14 mouse cellular contexts compared by ENCODE assay signal in genomic region chr5:134671335-134672197, GRCm38 (mm10). TPM values are rescaled to one million over a fixed set of nuclear protein-coding genes. Genes with fewer than 3 reads are reported as not detected.
DNase-seq lines count a peak whose midpoint lies in the region; ATAC-seq lines count a peak whose summit lies in the region.
"Had no signal": no experiment of that assay in that cellular context is flagged by ENCODE, and none has a peak within 500 bp of the region (broad histone marks: within the 10 kb centered on the region; RNA-seq: fewer than 3 reads in every experiment).

No protein-coding gene starts in this region.

- ATAC-seq in lung, embryonic 15.5 days (ENCODE audit: borderline replicate concordance, extremely low read depth, low FRiP score, low TSS enrichment) = no peak
- ATAC-seq in neural tube, embryonic 14.5 days (ENCODE audit: low read depth) = peak; percentile 45; the same call in 1 of the 2 replicates

- WGBS in lung, embryonic 15.5 days = 61% methylated on average over 17 of the region's 17 CpGs
- WGBS in neural tube, embryonic 14.5 days = 24% methylated on average over 17 of the region's 17 CpGs

- peak overlapping the region; percentile 25 for H3K27ac ChIP-seq in lung, embryonic 15.5 days
- peak overlapping the region; percentile 75 for H3K27ac ChIP-seq in neural tube, embryonic 14.5 days (ENCODE audit: low read depth, low read length)
- H3K27ac ChIP-seq: embryonic facial prominence, embryonic 12.5 days; kidney, postnatal 0 days; liver, embryonic 15.5 days had no signal

- no peak overlapping the region for H3K4me2 ChIP-seq in lung, embryonic 15.5 days
- no peak overlapping the region for H3K4me2 ChIP-seq in neural tube, embryonic 14.5 days (ENCODE audit: low read depth, low read length)
- H3K4me2 ChIP-seq: embryonic facial prominence, embryonic 12.5 days; liver, embryonic 15.5 days had no signal

- peaks cover 18% of the 10 kb centered on the region for H3K4me1 ChIP-seq in lung, embryonic 15.5 days
- peaks cover 21% of the 10 kb centered on the region for H3K4me1 ChIP-seq in neural tube, embryonic 14.5 days (ENCODE audit: control insufficient read depth, insufficient read depth, low read length)

- H3K9me3 ChIP-seq in lung, embryonic 15.5 days = no peaks in the 10 kb centered on the region
- H3K9me3 ChIP-seq in neural tube, embryonic 14.5 days (ENCODE audit: control insufficient read depth, low read length) = no peaks in the 10 kb centered on the region
- H3K9me3 ChIP-seq: embryonic facial prominence, embryonic 12.5 days; liver, embryonic 15.5 days had no signal

- peaks cover 18% of the 10 kb centered on the region for H3K36me3 ChIP-seq in lung, embryonic 15.5 days
- peaks cover 36% of the 10 kb centered on the region for H3K36me3 ChIP-seq in neural tube, embryonic 14.5 days (ENCODE audit: control insufficient read depth, insufficient read depth, low read length)
- H3K36me3 ChIP-seq: liver, embryonic 15.5 days had no signal

- no peak overlapping the region for H3K4me3 ChIP-seq in lung, embryonic 15.5 days
- no peak overlapping the region for H3K4me3 ChIP-seq in neural tube, embryonic 14.5 days (ENCODE audit: low read depth, low read length)
- H3K4me3 ChIP-seq: embryonic facial prominence, embryonic 12.5 days; liver, embryonic 15.5 days had no signal

- H3K9ac ChIP-seq in lung, embryonic 15.5 days = no peak overlapping the region
- no peak overlapping the region for H3K9ac ChIP-seq in neural tube, embryonic 14.5 days (replicated peaks; ENCODE audit: low read depth, low read length)
- H3K9ac ChIP-seq: embryonic facial prominence, embryonic 12.5 days; liver, embryonic 15.5 days had no signal

- no peaks in the 10 kb centered on the region for H3K27me3 ChIP-seq in lung, embryonic 15.5 days
- no peaks in the 10 kb centered on the region for H3K27me3 ChIP-seq in neural tube, embryonic 14.5 days (ENCODE audit: control insufficient read depth, insufficient read depth, low read length)
- H3K27me3 ChIP-seq: embryonic facial prominence, embryonic 12.5 days; liver, embryonic 15.5 days had no signal

- peak; percentile 19 for DNase-seq in embryo, embryonic 10.5 days (ENCODE audit: low spot score)
- DNase-seq in embryo, embryonic 9.5 days (ENCODE audit: extremely low spot score) = no peak
- no peak for DNase-seq in lung, postnatal 4 days
- peak; percentile 60 for DNase-seq in lung, postnatal 10 days
- DNase-seq in c-Kit-positive CD71-positive TER-119-positive erythroid progenitor cells, embryonic 14.5 days (ENCODE audit: low spot score) = no peak
- no peak for DNase-seq in thymus, postnatal 4 days
- DNase-seq: gastrocnemius, postnatal 25 days; spleen, adult 18-20 months; thymus, adult 2 months had no signal

RNA-seq across cellular contexts. Expression of gene Limk1, which starts 16.8 kb away (rescaled TPM):
- 7.1 and 8.2 TPM in 2 replicates for polyA plus RNA-seq in lung, embryonic 15.5 days (2015; fragmentation: Nextera tagmentation; extraction: Ambion mirVana)
- polyA plus RNA-seq in neural tube, embryonic 14.5 days (2014; fragmentation: Nextera tagmentation; extraction: Ambion mirVana) = 23.2 and 28.0 TPM in 2 replicates

RNA-seq across cellular contexts. Expression of gene Eif4h, which starts 32.3 kb away (rescaled TPM):
- polyA plus RNA-seq in lung, embryonic 15.5 days (2015; fragmentation: Nextera tagmentation; extraction: Ambion mirVana) = 506 and 532 TPM in 2 replicates
- polyA plus RNA-seq in neural tube, embryonic 14.5 days (2014; fragmentation: Nextera tagmentation; extraction: Ambion mirVana) = 334 and 344 TPM in 2 replicates

RNA-seq across cellular contexts. Expression of gene Lat2, which starts 56.7 kb away (rescaled TPM):
- polyA plus RNA-seq in lung, embryonic 15.5 days (2015; fragmentation: Nextera tagmentation; extraction: Ambion mirVana) = 2.6 and 2.9 TPM in 2 replicates
- 3.6 and 4.4 TPM in 2 replicates for polyA plus RNA-seq in neural tube, embryonic 14.5 days (2014; fragmentation: Nextera tagmentation; extraction: Ambion mirVana)

Comparison
In these comparisons a context has a peak if more than half of its experiments do, and no peak if none do; other contexts are left out.
1. DNase-seq: peak in embryo, embryonic 10.5 days (single experiment) and lung, postnatal 10 days (single experiment); none in embryo, embryonic 9.5 days (single experiment), lung, postnatal 4 days (0 of 2), c-Kit-positive CD71-positive TER-119-positive erythroid progenitor cells, embryonic 14.5 days (single experiment) and thymus, postnatal 4 days (single experiment).